In the genomic region with DNA sequence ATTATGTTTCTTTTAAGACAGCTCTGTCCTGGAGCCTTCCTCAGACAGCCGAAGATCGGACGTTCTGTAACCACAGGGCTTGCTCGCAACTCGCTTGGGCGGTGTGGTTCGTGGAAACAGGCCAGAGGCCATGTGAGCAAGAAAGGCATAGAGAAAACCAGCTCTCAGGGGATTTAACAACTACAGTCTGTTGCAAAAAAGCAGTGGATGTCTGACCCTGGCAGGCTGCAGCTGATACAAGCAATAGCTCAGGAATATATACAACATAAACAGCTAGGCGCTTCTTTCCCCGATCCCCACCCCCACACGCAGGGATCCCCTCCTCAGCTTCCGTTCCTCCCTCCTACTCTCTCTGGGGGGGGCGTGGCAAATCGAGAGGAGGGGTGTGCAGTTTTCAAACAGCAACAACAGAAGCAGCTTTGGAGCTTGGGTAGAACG, we compare ENCODE assay signal across 7 mouse cellular contexts. TPM values are rescaled to one million over a fixed set of nuclear protein-coding genes. Genes with fewer than 3 reads are reported as not detected.
A peak's percentile ranks its signal among the peaks of the same experiment; 100 is the strongest.
DNase-seq lines count a peak whose midpoint lies in the region; ATAC-seq and TF ChIP-seq lines count a peak whose summit lies in the region.

No protein-coding gene starts in this region.

- no peak for TF ChIP-seq CTCF in lung, postnatal 0 days (IDR thresholded peaks at IDR 0.05)

- H3K9me3 ChIP-seq in lung, postnatal 0 days (ENCODE audit: low read length) = no peaks in the 10 kb centered on the region
- H3K9me3 ChIP-seq in embryonic facial prominence, embryonic 15.5 days (replicated peaks) = no peaks in the 10 kb centered on the region
- H3K9me3 ChIP-seq in intestine, embryonic 15.5 days = no peaks in the 10 kb centered on the region
- no peaks in the 10 kb centered on the region for H3K9me3 ChIP-seq in neural tube, embryonic 15.5 days (replicated peaks)

- 34% methylated on average over 14 of the region's 14 CpGs for WGBS in lung, postnatal 0 days
- 10% methylated on average over 14 of the region's 14 CpGs for WGBS in embryonic facial prominence, embryonic 15.5 days
- 31% methylated on average over 14 of the region's 14 CpGs for whole genome bisulfite sequencing in intestine, embryonic 15.5 days
- WGBS in neural tube, embryonic 15.5 days = 34% methylated on average over 14 of the region's 14 CpGs

- peaks cover 4% of the 10 kb centered on the region; the same call in 1 of the 2 replicates for H3K36me3 ChIP-seq in lung, postnatal 0 days (ENCODE audit: insufficient read depth, low read length)
- H3K36me3 ChIP-seq in embryonic facial prominence, embryonic 15.5 days = peaks cover 45% of the 10 kb centered on the region
- H3K36me3 ChIP-seq in intestine, embryonic 15.5 days = 0 out of 2 replicates have a peak, but pooled peaks cover 13% of the 10 kb centered on the region
- H3K36me3 ChIP-seq in neural tube, embryonic 15.5 days = no peaks in the 10 kb centered on the region

- H3K4me2 ChIP-seq in lung, postnatal 0 days (replicated peaks; ENCODE audit: low read depth, low read length) = peak overlapping the region; percentile 17; the same call in 1 of the 2 replicates
- H3K4me2 ChIP-seq in embryonic facial prominence, embryonic 15.5 days (replicated peaks) = peak overlapping the region; percentile 36
- peak overlapping the region; percentile 37 for H3K4me2 ChIP-seq in intestine, embryonic 15.5 days (replicated peaks)
- peak overlapping the region; percentile 41 for H3K4me2 ChIP-seq in neural tube, embryonic 15.5 days

- H3K4me1 ChIP-seq in lung, postnatal 0 days (ENCODE audit: insufficient read depth, low read depth, low read length) = no peaks in the 10 kb centered on the region
- peaks cover 24% of the 10 kb centered on the region for H3K4me1 ChIP-seq in embryonic facial prominence, embryonic 15.5 days
- H3K4me1 ChIP-seq in intestine, embryonic 15.5 days (replicated peaks) = no peaks in the 10 kb centered on the region
- H3K4me1 ChIP-seq in neural tube, embryonic 15.5 days = peaks cover 6% of the 10 kb centered on the region

- H3K9ac ChIP-seq in lung, postnatal 0 days (replicated peaks; ENCODE audit: low read depth) = no peak overlapping the region
- H3K9ac ChIP-seq in embryonic facial prominence, embryonic 15.5 days = no peak overlapping the region
- H3K9ac ChIP-seq in intestine, embryonic 15.5 days = no peak overlapping the region
- H3K9ac ChIP-seq in neural tube, embryonic 15.5 days (replicated peaks) = 0 out of 2 replicates have a peak overlapping the region, but pooled peaks have one; percentile 14

- 0 out of 2 replicates have a peak overlapping the region, but pooled peaks have one; percentile 3 for H3K27ac ChIP-seq in lung, postnatal 0 days (ENCODE audit: low read length)
- peak overlapping the region; percentile 84 for H3K27ac ChIP-seq in embryonic facial prominence, embryonic 15.5 days (replicated peaks)
- peak overlapping the region; percentile 48 for H3K27ac ChIP-seq in intestine, embryonic 15.5 days
- no peak overlapping the region; the same call in 1 of the 2 replicates for H3K27ac ChIP-seq in neural tube, embryonic 15.5 days (replicated peaks)

- no peaks in the 10 kb centered on the region for H3K27me3 ChIP-seq in lung, postnatal 0 days (replicated peaks; ENCODE audit: insufficient read depth, low read length)
- no peaks in the 10 kb centered on the region for H3K27me3 ChIP-seq in embryonic facial prominence, embryonic 15.5 days
- no peaks in the 10 kb centered on the region for H3K27me3 ChIP-seq in intestine, embryonic 15.5 days (replicated peaks)
- H3K27me3 ChIP-seq in neural tube, embryonic 15.5 days (replicated peaks) = no peaks in the 10 kb centered on the region

- no peak for TF ChIP-seq EP300 in lung, postnatal 0 days (IDR thresholded peaks at IDR 0.05)

- ATAC-seq in lung, postnatal 0 days = peak; percentile 48
- peak; percentile 51; the same call in 1 of the 2 replicates for ATAC-seq in embryonic facial prominence, embryonic 15.5 days (ENCODE audit: insufficient number of reproducible peaks, low FRiP score, low TSS enrichment, low read depth)
- ATAC-seq in intestine, embryonic 15.5 days = peak; percentile 64
- peak; percentile 45 for ATAC-seq in neural tube, embryonic 15.5 days (ENCODE audit: low FRiP score)

- no peak overlapping the region for H3K4me3 ChIP-seq in lung, postnatal 0 days (ENCODE audit: low read depth, low read length)
- H3K4me3 ChIP-seq in embryonic facial prominence, embryonic 15.5 days (replicated peaks) = peak overlapping the region; percentile 17; the same call in 1 of the 2 replicates
- H3K4me3 ChIP-seq in intestine, embryonic 15.5 days (replicated peaks) = no peak overlapping the region
- peak overlapping the region; percentile 9 for H3K4me3 ChIP-seq in neural tube, embryonic 15.5 days (replicated peaks)

- peak; percentile 57 for DNase-seq in lung, postnatal 0 days (ENCODE audit: low spot score)
- no peak for DNase-seq in lung, postnatal 25 days (ENCODE audit: low spot score)
- no peak for DNase-seq in layer of hippocampus, adult 11-12 months (ENCODE audit: low spot score)
- no peak for DNase-seq in frontal cortex, postnatal 36 days (ENCODE audit: low spot score in 2 of 2)

RNA-seq across cellular contexts. Expression of a gene that starts 45.6 kb away (rescaled TPM):
- 6.3 and 8.1 TPM in 2 replicates for polyA plus RNA-seq in lung, postnatal 0 days (2015; fragmentation: Nextera tagmentation; extraction: Ambion mirVana)
- 7.2 and 8.8 TPM in 2 replicates for polyA plus RNA-seq in embryonic facial prominence, embryonic 15.5 days (2015; fragmentation: Nextera tagmentation; extraction: Ambion mirVana)
- polyA plus RNA-seq in intestine, embryonic 15.5 days (2015; fragmentation: Nextera tagmentation; extraction: Ambion mirVana) = 11.8 and 12.3 TPM in 2 replicates
- 14.3 and 15.6 TPM in 2 replicates for polyA plus RNA-seq in neural tube, embryonic 15.5 days (2015; fragmentation: Nextera tagmentation; extraction: Ambion mirVana)

Comparison
In these comparisons a context has a peak if more than half of its experiments do, and no peak if none do; other contexts are left out.
1. H3K4me3 ChIP-seq: peak in embryonic facial prominence, embryonic 15.5 days (single experiment) and neural tube, embryonic 15.5 days (single experiment); none in lung, postnatal 0 days (single experiment) and intestine, embryonic 15.5 days (single experiment).
2. Peak in every context shown above with its lines, with median percentiles within 50 percentile points of each other: ATAC-seq and H3K4me2 ChIP-seq.